Mouse (Mus musculus): ENCODE measurements around the gene Sik1.
A peak's percentile ranks its signal among the peaks of the same experiment; 100 is the strongest.

The Sik1 gene

DNA sequence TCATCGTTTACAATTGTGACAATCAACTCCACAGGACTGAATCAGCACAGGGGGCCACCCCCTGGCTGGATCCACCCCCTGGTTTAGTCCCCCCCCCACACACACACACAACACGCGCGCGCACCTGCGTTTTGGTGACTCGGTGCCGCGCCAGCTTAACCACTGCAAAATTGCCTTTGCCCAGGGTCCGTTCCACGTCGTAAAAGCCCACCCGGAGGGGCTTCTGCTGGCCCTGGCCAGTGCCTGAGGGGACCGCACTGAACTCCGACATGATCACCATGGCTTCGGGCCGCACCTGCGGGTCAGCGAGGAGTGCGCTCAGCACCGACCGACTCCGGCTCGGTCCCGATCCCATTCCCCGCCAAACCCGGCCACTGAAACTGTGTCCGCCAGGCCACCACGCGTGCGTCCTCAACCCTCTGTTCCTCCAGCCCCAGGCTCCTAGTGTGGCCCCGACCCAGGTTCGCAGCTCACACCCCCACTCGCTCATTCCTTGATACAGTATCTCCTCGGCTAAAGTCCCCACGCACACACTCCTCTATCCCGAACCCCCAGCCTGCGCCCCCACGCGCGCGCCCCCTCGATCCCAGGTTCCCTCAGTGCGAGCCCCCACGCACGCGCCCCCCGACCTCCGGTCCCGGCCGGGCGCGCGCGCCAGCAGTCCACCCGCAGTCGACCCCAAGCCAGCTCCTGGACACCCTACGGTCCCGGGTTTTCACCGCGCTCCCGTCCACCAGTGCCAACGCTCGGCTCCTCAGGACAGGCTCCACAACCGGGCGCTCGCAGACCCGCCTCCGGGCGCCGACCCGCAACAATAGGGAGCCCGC, 621 bp downstream of the Sik1 start:
- DNase-seq = peak; percentile 49 to 78

DNA sequence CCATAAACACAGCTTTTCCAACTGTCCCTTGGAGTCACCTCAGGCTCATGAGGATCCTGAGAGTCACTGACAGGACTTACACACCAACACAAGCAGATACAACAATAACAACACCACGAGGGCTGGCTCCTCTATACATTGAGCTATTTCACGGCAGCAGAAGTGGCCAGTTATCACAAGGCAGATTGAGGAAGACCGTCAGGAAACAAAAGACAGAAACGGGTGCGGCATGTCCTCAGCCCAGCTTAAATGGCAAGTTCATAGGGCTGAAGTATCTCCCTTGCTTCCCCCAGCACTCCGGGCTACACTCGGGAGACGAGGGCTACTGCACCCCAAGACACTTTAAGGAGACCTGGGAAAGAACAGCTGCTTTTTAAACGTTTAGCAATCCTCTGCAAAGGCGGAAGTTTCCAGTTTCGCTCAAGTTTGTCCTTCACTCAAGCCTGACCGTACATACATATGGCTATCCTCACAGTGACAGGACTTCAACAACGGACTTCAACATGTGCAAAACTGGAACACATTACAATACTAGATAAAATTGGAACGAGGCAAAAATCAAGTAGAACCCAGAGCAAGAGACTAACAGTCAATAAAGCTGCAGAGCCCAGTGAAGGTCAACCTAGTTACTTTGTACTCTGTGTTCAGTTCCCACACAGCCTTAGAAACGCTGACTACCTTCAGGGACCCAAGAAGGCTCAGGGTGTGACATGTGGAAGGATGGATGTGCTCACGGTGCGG, 2.0 kb downstream of the Sik1 start:
- no peak for DNase-seq

DNA sequence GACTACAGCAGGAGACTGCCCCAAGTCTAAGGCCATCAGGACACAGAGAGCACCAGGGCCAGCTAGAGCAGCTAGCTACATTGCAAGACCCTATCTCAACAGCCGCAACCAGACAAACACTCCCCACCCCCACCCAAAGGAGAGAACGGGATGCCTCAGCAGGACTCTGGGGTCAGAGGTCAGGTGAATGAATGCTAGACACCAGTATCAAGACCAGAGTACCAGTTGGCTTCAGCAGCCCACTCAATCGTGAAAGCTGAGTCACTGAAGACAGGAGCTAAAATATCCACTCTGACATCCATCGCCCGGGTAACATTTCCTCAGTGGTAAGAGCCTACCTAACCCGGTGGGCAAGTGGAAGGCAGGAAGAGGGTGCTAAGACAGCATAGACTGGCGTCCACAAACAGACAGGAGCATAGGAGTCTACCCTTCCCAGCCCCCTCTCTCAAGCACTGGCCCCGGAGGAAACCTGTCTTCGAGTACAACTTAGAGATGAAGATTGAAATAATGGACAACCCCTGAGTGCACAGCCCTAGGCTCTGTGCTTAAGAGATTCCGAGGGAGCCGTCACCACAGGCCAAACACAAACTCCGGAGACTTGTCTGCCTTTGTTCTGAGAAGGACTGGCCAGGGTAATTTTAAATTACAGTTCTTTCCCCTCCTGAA, 2.7 kb downstream of the Sik1 start:
- DNase-seq = peak; percentile 61 to 77

DNA sequence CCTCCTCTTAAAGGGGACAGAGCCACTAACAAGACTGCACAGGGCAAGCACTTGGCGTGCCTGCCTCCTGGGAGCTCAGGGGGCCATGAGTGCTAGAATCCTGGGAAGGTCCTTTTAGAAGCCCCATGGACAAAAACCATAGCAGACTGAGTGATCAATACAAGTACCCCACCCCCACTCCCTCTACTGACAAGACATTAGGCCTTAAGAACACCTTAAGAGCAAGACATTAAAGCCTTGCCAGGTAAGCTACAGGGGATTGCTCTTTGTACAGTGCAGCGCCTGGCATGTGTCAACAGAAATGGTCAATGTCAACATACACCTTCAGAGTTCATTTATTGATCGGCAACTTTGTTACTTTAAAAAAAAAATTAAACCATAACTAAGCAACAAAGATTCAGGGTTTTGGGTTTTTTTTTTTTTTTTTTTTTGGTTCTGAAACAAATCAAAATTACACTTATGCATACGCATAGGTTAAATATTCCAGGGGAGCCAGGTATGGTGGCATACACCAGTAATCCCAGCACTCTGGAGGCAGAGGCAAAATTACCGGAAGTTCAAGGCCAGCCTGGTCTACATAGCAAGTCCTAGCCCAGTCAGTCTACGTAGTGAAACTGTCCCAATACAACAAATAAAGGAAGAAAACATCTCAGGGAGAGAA, 3.7 kb downstream of the Sik1 start:
- DNase-seq = no peak

DNA sequence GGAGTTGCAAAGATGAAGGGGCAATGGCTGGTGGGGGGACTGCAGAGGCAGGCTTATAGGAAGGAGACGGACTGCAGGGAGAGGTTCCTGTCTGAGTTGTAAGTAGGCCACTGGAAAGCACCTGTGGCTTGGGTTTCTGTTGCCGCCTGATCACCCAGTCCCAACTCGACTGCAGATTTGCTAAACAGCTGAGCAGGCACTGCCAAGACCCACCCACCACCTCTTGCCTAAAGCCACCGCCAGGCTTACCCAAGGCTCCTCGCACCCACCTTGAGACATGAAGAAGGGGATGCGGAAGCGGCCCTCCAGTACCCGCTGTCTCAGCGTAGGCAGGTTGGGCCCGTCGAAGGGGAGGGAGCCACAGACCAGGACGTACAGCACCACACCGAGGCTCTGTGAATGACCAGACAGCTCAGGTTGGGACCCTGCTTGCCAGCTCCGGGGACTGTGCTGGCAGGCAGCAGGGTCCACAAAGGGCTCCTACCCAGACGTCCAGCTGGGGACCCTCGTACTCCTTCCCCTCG, 5.1 kb downstream of the Sik1 start:
- no peak for DNase-seq

DNA sequence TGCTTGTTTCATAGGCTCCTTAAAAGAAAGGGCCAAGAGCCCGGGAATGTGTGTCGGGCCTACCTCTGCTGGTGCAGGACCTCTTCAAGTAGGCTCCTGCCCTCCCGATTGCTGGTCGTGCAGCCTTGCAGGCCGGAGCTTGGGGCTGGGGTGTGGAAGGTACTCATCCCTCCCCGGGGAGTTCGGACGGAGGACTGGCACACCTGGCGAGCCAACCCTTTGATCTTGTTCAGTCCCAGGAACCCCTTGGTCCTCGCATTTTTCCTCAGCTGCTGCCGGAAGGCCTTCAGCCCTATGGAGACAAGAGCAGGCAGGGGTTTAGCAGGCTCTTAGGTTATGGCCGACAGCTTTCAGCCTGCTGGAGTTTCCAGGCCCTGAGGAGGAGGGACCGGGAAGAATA, 8.6 kb downstream of the Sik1 start:
- DNase-seq = no peak

DNA sequence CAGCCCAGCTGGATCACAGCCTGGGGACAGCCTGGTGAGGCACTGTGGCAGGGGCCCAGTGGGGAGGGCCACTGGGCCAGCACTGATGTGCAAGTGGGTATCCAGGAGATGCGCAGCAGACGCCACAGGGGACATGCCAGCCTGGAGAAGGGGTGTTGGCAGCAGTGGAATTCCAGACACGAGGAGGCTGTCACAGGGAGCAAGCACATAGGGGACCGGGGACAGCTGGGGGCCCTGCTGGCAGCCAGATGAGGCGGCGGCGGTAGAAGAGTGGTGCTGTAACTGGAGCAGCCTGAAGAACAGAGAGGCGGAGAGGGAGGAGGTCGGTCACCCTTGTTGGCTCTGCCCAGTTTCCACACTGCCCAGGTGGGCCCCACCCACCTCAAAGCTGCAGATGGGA, 9.3 kb downstream of the Sik1 start:
- no peak for DNase-seq

DNA sequence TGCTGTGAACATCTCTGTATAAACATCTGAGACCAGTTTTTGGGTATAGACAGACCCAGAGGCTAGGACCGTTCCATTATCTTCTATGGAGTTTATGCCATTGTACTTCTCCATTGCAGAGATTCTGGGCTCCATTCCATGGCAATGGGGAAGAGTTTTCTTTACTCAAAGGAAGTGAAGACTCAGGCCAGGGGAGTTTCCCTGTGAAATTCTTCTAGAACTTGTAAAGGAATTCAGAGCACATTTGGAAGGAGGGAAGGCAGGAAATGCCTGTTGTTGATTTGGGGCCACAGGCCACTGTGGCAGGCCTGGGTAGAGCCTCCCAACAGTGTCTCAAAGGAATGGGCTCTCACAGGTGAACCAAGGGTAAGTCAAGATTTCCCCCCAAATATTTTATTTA, 11.7 kb downstream of the Sik1 start:
- no peak for DNase-seq

DNA sequence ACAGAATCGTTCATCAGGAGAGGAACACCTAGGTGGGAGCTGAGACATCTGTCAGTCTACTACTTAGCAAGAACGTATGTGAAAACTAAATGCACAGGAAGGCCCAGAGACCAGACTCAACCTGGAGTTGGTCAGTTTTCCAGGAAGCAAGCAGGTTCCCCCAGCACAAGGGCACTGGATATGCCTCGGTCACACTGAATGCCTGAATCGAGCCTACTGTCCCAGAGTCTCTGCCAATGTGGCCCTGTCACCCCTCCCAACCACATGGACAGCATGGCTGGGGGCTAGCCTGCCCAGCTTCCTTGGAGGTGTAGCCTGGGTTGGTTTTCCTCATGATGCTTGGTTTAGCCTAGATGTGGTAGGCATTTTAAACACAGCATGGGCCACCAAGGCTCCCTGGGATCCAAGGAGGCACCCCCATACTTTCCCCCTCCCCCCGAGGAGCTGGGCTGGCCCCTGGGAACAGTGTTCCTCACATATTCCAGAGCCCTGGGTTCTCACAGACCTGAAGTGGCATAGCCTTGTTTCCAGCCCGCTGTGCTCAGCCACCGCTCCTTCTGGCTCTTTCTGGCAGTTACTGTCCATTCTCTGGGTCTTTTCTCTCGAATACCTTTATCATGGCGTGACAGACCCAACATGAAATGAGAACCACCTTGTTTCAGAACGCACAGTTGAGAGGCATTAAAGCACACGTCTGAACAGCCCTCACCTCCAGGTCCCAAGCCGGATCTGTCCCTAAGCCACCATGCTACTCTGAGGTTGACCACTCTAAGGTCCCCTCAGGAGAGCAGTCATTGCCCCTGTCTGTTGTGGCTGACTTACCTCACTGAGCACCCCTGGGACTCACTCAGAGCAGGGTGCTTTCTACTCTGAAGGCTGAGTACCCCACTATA, 12.4 kb downstream of the Sik1 start:
- no peak for DNase-seq

DNA sequence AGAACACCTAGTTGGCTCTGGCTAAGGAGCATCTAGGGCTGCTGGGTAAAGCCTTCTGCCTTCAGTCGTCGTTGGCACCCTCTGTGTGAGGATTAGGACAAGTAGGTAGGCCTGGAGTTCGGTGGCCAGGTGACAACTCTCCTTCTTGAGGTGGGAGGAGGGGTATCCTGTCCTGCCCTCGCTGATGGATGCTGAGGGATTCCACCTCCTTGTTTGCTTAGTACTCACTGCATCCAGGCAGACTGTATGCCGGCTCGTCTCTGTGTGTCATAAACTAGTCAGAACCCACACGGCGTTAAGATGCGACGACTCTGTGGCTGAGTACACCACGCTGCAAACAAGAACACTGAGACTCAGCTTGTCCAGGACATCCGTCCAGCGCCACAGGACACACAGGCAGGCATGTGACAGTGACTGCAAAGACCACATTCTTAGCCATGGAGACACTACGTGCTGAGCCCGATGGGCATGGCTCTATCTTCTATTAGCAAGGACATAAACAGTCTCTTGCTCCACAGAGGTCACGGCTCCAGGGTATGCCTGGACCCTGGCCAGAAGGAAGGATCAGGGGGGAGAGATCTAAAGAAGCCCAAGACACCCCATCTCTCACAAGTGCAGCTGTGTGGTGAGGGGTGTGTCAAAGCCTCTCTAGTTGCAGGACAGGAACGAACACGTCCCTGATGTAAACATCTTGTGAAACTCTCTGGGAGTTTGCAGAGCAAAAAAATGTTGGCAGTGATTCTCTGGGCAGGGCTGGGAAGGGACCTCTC, 13.6 kb downstream of the Sik1 start:
- DNase-seq = no peak

DNA sequence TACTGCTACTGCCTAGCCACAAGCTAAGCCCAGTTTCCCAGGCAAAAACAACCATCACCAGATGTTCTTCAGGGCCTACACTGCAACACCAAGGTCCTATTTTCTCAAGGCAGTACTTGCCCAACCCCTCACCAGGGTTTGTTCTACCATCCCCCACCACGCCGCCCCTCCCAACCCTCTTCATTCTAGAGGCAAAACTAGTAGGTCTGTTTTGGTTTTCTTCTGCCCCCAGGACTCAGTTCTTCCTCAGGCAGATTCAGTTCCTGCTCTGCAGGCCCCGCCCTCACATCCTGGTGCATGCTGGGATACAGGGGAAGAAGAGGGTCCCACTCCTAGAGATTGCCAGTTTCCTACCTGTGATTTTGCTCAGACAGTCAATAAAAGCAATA, 14.2 kb downstream of the Sik1 start:
- no peak for DNase-seq

DNA sequence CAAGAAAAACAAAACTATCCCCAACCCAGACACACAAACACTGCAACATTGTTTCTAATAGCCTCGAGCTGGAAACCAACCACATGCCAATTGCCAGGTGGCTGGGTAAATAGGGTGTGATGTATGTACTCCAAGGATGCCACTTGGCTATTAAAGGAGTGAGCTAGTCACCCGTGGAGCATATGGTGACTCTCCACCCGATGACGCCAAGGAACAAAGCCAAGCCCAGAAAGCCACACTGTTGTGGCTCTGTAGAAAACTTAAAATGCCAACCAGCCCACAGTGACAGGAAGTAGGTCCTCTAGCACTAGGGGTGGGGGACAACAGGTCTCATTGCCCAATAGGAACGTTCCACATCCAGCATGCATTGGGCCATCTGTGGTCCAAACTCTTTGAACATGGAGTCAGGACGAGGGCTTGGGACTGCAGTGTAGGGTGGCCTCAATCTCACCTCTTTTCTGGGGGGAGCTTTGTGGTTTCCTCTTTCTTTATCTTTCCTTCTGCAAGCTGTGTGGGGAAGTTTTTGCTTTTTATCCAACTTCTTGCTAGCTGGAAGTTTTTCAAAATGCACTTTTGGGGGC, 15.1 kb downstream of the Sik1 start:
- DNase-seq = no peak

DNA sequence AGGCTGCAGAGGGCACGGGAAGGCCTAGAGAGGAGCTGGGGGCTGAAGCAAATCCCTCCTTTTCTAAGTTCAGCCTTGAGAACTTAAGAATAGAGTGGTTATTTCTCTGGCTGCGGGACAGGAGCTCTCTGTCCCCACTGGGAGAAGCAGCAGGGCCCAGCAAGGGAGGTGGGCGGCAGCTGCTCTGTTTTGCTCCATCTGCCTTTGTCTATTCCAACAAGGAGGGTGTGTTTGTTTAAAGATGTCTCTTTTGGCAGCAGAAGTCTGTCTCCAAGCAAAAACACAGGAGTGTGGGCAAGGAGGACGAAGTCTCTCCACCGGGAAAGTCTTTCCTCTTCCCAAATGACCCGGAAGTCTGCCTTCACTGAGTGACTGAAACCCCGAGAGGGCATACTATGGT, 18.8 kb downstream of the Sik1 start:
- no peak for DNase-seq

DNA sequence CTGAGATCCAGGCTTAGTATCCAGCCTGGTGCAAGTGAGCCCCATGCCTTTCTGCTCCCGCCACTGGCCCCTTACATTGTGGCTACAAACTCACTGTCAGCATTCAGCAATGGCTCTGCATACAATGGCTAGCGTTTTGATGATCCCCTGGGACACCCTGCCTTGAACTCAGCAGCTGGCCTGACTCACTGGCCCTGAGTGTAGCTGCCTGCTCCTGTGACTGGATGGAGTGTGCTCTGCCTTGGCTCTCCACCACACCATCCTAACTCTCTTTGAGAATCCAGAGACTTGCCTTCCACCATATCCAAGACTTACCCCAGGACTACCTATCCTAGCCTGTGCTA, 19.4 kb downstream of the Sik1 start:
- no peak for DNase-seq

DNA sequence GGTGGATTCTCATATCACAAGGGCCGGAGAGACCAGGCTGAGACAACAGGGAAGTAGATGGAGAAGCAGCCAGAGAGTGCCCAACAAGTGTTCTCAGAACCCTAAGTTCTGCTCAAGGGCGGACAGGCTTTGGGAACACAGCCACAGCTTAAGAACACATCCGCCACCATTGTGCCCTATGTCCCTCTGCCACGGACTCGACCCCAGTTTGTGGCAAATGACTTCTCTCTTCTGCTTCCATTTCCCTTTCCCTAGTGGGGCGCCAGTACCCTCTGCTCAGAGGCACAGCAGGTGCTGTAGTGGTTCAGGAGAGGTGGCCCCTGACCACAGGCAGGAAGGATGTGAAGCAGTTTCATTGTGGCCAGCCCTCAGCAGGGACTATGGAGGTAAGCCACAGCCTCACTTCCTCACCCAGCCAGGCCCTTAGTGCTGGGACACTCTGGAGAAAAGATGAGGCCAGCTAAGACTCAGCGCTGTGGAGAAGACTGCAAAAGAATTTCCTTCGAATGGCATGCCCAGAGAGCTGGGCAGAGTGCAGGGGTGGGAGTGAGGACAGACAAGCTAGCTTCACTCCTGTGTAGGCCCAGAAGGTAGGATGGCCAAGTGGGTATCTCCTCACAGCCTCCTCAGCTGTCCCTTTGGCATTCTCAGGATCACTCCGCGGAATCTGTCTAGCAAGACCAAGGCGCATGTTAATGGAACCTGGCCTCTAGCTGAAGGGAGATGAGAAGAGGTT, 19.9 kb downstream of the Sik1 start:
- no peak for DNase-seq

DNA sequence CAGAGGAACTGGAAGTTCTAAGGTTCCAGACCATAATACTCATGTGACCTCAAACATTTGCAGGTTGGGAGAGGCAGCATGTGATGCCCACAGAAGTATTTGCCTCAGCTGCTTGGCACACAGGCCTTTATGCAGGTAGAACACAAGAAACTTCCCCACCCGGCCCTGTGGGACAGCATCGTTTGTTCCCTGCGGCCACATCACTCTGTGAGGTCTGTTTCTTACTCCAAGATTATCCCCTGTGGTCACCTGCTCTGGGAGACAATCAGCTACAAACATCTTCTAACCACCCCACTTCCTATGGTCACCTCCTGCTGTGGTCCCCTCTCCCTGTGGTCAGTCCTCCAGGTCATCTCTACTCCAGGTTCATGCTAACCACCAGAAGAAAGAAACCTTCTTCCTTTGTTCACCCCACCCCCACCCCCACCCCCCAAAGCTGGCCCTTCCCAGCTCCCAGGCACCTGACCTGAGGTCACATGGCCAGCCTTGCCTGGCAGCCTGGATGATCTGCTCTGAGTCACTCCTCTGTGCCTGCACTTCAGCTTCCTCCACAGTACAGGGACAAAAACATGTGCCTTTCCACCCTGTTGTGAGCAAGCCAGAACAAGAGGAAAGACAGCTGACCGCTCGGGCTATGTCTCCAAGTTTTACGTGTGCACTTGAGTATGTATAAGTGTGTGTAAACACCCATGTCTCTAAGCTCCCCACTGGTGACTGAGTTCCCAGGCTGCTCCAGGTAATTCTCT, 21.1 kb downstream of the Sik1 start:
- DNase-seq = peak; percentile 67 to 88

DNA sequence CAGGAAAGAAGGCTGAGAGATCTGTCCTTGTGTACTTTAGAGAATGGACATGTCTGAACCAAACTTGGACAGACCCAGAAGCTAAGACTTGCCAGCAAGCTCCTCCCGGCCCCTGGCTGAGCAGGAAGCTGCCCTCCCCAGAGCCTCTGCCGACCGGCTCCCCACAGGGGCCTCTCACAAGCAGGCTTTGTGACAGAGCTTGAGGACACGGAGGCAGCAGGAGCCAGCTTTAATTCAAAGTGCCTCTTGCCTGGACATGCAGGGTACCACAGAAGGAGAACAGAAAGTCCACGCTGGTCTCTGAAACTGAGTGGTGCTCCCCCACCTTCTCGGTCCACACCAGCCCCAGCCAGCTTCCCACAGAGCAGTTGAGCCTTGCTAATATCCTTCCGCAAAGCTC, 21.9 kb downstream of the Sik1 start:
- no peak for DNase-seq

DNA sequence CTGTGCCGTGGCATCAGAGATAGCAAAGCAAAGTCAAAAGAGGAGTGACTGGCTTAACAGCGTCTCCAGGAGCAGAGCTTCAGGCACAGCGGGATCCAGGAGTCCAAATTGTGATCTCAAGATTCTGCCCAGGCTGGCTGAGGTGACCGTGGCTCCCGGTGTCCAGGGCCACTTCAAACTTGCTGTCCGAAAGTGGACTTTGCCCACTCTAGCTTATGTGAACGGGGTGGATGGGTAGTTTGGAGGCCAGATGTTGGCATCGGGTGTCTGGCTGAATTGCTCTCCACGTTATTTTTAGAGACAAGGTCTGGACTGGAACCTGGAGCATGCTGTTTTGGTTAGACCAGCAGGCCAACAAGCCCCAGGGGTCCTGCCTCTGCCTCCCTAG, 23.0 kb downstream of the Sik1 start:
- no peak for DNase-seq

DNA sequence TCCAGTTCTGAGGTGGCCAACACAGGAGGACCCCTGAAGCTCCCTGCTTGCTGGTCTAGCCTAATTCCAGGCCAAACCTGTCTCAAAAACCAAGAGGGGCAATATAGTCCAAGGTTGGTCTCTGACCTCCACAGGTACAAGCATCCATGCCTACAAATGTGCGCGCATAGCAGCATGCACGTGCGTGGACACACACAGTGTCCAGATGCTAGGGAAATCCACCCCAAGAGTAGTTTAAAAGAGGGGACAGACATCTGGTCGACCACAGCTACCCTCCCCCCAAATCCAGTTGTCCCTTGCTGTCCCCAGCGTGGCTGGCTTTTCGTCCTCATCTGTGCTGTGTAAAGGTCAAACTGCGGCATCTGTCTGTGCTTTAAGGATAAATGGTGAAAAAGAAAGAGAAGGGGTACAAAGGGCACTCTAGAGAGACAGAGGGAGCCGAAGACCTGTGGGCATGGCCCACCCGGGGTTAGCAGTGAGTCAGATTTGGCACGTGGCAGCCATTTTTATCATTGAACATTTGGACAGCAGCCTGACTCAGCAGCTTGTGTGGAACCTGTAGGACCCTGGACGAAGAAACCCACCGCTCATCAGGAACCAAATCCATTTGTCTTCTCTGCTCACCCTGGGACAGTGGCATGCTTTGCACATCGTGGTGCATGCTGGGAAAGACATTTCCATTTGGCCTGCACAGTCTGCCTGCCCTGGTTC, 23.6 kb downstream of the Sik1 start:
- DNase-seq = no peak

Data from kidney, postnatal 25 days (tissue).